Mouse (Mus musculus) small intestine, adult 2 months (tissue): Measurements from ENCODE around the gene Syt8. TPM values are rescaled to one million over a fixed set of nuclear protein-coding genes. Genes with fewer than 3 reads are reported as not detected.

Source experiments
- H3K27ac ChIP-seq: fragments of 200-500 bp; 2 replicates; pipeline ENCODE4 v1.5.1; 2012; ENCODE audit warnings: low read depth, low read length, control low read depth, inconsistent platforms; ENCODE audit not compliant: insufficient read depth
- H3K27me3 ChIP-seq: fragments of 200-500 bp; 2 replicates; pipeline ENCODE4 v1.6.1; 2012; ENCODE audit warnings: mild to moderate bottlenecking, moderate library complexity, low read length, inconsistent platforms; ENCODE audit not compliant: control insufficient read depth, insufficient read depth
- H3K36me3 ChIP-seq: fragments of 200-500 bp; 2 replicates; pipeline ENCODE4 v1.6.1; 2012; ENCODE audit warnings: mild to moderate bottlenecking, low read length, control low read depth, inconsistent platforms; ENCODE audit not compliant: control insufficient read depth, insufficient read depth
- H3K4me1 ChIP-seq: fragments of 200-500 bp; 2 replicates; pipeline ENCODE4 v1.6.1; 2012; ENCODE audit warnings: low read length, inconsistent platforms, mixed read lengths; ENCODE audit not compliant: control insufficient read depth, insufficient read depth, insufficient read length
- H3K4me3 ChIP-seq: fragments of 200-500 bp; 2 replicates; pipeline ENCODE4 v1.5.1; 2012; ENCODE audit warnings: low read depth, mild to moderate bottlenecking, control low read depth, inconsistent platforms, low read length, moderate library complexity
- CTCF ChIP-seq: fragments of 200-500 bp; IDR thresholded peaks from 2 replicates; pipeline ENCODE4 v1.5.1; 2012; ENCODE audit warnings: low read depth, mild to moderate bottlenecking, control low read depth, inconsistent platforms, low read length, moderate library complexity, mixed read lengths; ENCODE audit not compliant: insufficient replicate concordance, insufficient read length; ENCODE audit errors: extremely low read depth
- POLR2A ChIP-seq: fragments of 200-500 bp; IDR thresholded peaks from 2 replicates; pipeline ENCODE4 v1.6.1; 2012; ENCODE audit warnings: low read depth, mild to moderate bottlenecking, control low read depth, inconsistent platforms, low read length, moderate library complexity
- WGBS: fragments of 180-500 bp; shearing (Covaris S2); methylation state at CpG from one replicate; pipeline ENCODE4 v1.1.7; 2018; 5-methylcytosine and 5-hydroxymethylcytosine counted together
- polyA plus RNA-seq: library from polyadenylated mRNA; depleted of rRNA; stranded (reverse); fragments of >200 nt; gene quantifications from 2 replicates; pipeline ENCODE4 v1.2.3, GENCODE M21; 2012

Syt8 gene
- polyA plus RNA-seq, 1 experiment = 1.4 TPM

GRCm38 (mm10) chr7:142389961-142390650 is 44.5 kb upstream of the Syt8 start:
- H3K27me3 ChIP-seq = no peaks in the 10 kb centered on the region
- H3K27ac ChIP-seq = no peak overlapping the region
- no peak overlapping the region for H3K4me3 ChIP-seq
- WGBS = 77% methylated on average over 3 of the region's 3 CpGs
- TF ChIP-seq POLR2A (no peak), CTCF (no peak)
- peaks cover 19% of the 10 kb centered on the region; the same call in 1 of the 2 replicates for H3K4me1 ChIP-seq
- H3K36me3 ChIP-seq = no peaks in the 10 kb centered on the region; the same call in 1 of the 2 replicates

DNA sequence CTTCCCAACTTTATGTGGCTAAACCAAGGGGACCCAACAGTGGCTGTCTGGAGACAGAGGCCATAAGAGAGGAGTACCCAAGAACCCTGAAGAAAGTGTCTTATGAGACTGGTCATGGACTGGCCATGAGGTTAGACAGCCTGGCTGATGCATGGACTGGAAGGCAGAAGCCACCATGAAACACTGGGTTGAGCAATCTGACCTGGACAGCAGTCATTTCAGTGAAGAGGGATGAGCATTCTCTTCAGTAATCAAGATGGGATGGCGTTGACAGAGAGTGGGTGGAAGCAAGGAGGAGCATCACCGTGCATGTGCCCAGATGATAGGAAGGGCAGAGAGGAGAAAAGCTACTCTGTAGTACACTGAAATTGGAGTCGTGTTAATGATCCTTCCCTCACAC is 43.5 kb upstream of the Syt8 start:
- no peak overlapping the region for H3K4me3 ChIP-seq
- peaks cover 13% of the 10 kb centered on the region; the same call in 1 of the 2 replicates for H3K4me1 ChIP-seq
- no peaks in the 10 kb centered on the region for H3K36me3 ChIP-seq
- no peaks in the 10 kb centered on the region for H3K27me3 ChIP-seq
- TF ChIP-seq POLR2A (no peak), CTCF (no peak)
- no peak overlapping the region for H3K27ac ChIP-seq
- WGBS = 64% methylated on average over 3 of the region's 3 CpGs

- no peak for TF ChIP-seq POLR2A
- TF ChIP-seq CTCF = no peak
- Histone ChIP-seq H3K4me1 (peaks cover 8% of the 10 kb centered on the region; the same call in 1 of the 2 replicates), H3K4me3 (no peak overlapping the region), H3K27ac (no peak overlapping the region), H3K36me3 (no peaks in the 10 kb centered on the region), H3K27me3 (no peaks in the 10 kb centered on the region)
- 55% methylated on average over 4 of the region's 4 CpGs for WGBS
Measured at GRCm38 (mm10) chr7:142391609-142392008, 43.0 kb upstream of the Syt8 start.

- Histone ChIP-seq H3K36me3 (no peaks in the 10 kb centered on the region), H3K27ac (no peak overlapping the region), H3K4me1 (peaks cover 9% of the 10 kb centered on the region; the same call in 1 of the 2 replicates), H3K4me3 (no peak overlapping the region), H3K27me3 (no peaks in the 10 kb centered on the region)
- 25% methylated on average over 4 of the region's 4 CpGs for WGBS
- TF ChIP-seq CTCF (no peak), POLR2A (no peak)
Measured at GRCm38 (mm10) chr7:142393191-142393590, 41.5 kb upstream of the Syt8 start.

- no peak overlapping the region for H3K4me3 ChIP-seq
- no peaks in the 10 kb centered on the region for H3K36me3 ChIP-seq
- H3K27ac ChIP-seq = no peak overlapping the region
- H3K27me3 ChIP-seq = no peaks in the 10 kb centered on the region
- H3K4me1 ChIP-seq = peaks cover 10% of the 10 kb centered on the region; the same call in 1 of the 2 replicates
- 62% methylated on average over 6 of the region's 6 CpGs for WGBS
- no peak for TF ChIP-seq POLR2A
- TF ChIP-seq CTCF = no peak
Measured at GRCm38 (mm10) chr7:142394261-142395190, 40.1 kb upstream of the Syt8 start.

GRCm38 (mm10) chr7:142395472-142395871 is 39.2 kb upstream of the Syt8 start:
- H3K27ac ChIP-seq = no peak overlapping the region
- H3K4me1 ChIP-seq = peaks cover 10% of the 10 kb centered on the region; the same call in 1 of the 2 replicates
- H3K27me3 ChIP-seq = no peaks in the 10 kb centered on the region
- H3K36me3 ChIP-seq = no peaks in the 10 kb centered on the region
- no peak overlapping the region for H3K4me3 ChIP-seq
- TF ChIP-seq POLR2A (no peak), CTCF (no peak)
- WGBS = 78% methylated on average over 4 of the region's 4 CpGs

DNA sequence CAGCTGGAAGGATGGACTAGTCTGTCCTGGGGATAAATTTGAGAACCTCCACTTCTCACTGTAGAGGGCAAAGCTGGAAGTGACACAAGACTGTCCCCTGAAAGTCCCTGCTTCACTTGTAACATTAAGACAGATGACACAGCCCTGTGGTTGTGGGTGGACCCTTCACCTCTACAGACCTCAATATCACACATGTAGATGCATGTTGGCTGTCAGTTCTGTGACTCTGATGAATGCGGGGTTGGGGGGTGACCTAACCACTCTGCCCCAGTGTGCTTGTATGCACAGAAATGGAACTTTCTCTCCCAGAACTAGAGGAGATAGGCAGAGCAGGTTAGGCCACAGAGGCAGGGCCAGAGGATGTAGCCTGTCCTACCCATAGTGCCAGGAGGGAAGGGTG is 38.0 kb upstream of the Syt8 start:
- H3K4me3 ChIP-seq = no peak overlapping the region
- TF ChIP-seq POLR2A = no peak
- TF ChIP-seq CTCF = no peak
- H3K4me1 ChIP-seq = peaks cover 10% of the 10 kb centered on the region; the same call in 1 of the 2 replicates
- 100% methylated on average over 1 of the region's 1 CpGs for WGBS
- no peaks in the 10 kb centered on the region for H3K36me3 ChIP-seq
- no peak overlapping the region for H3K27ac ChIP-seq
- H3K27me3 ChIP-seq = no peaks in the 10 kb centered on the region
